Mouse (Mus musculus) stomach, embryonic 16.5 days (tissue): ENCODE measurements around the gene Lsp1. TPM values are rescaled to one million over a fixed set of nuclear protein-coding genes. Genes with fewer than 3 reads are reported as not detected.

Source experiments
- ATAC-seq: fragments of 200-750 bp; cut with Nextera tagmentation; 2 replicates; pipeline ENCODE4 v1.8.0; 2017; ENCODE audit warnings: moderate number of reproducible peaks, moderate TSS enrichment; ENCODE audit not compliant: insufficient read depth, low FRiP score
- H3K27ac ChIP-seq: fragments of 300-500 bp; sonication (generic); 2 replicates; pipeline ENCODE4 v1.5.1; 2014; ENCODE audit warnings: low read length
- H3K27me3 ChIP-seq: fragments of 300-500 bp; sonication (generic); 2 replicates; pipeline ENCODE4 v1.6.1; 2014; ENCODE audit warnings: low read length, control low read depth, mixed read lengths; ENCODE audit not compliant: control insufficient read depth, insufficient read depth
- H3K36me3 ChIP-seq: fragments of 300-500 bp; sonication (generic); 2 replicates; pipeline ENCODE4 v1.6.1; 2014; ENCODE audit warnings: low read length; ENCODE audit not compliant: control insufficient read depth, insufficient read depth
- H3K4me1 ChIP-seq: fragments of 300-500 bp; sonication (generic); 2 replicates; pipeline ENCODE4 v1.6.1; 2014; ENCODE audit warnings: low read length, control low read depth, mixed read lengths; ENCODE audit not compliant: control insufficient read depth, insufficient read depth
- H3K4me2 ChIP-seq: fragments of 300-500 bp; sonication (generic); 2 replicates; pipeline ENCODE4 v1.6.1; 2014; ENCODE audit warnings: low read depth, low read length, mixed read lengths
- H3K4me3 ChIP-seq: fragments of 300-500 bp; sonication (generic); replicated peaks from 2 replicates; pipeline ENCODE4 v1.5.1; 2014; ENCODE audit warnings: mild to moderate bottlenecking, low read length
- H3K9ac ChIP-seq: fragments of 300-500 bp; sonication (generic); 2 replicates; pipeline ENCODE4 v1.6.1; 2014; ENCODE audit warnings: low read length
- H3K9me3 ChIP-seq: fragments of 300-500 bp; sonication (generic); replicated peaks from 2 replicates; pipeline ENCODE4 v1.6.1; 2016; ENCODE audit warnings: low read length, control low read depth; ENCODE audit not compliant: control insufficient read depth
- WGBS: fragments of 180-500 bp; shearing (Covaris S2); extraction: QIAGEN DNeasy Blood & Tissue Kit; methylation state at CpG from one replicate; pipeline ENCODE4 v1.1.7; 2014; 5-methylcytosine and 5-hydroxymethylcytosine counted together
- polyA plus RNA-seq: library from polyadenylated mRNA; unstranded; fragments of >200 nt; fragmentation: Nextera tagmentation; extraction: Ambion mirVana; gene quantifications from 2 replicates; pipeline ENCODE4 v1.2.1, GENCODE M21; 2015

Lsp1 gene
- polyA plus RNA-seq, 1 experiment from 2014 or later = 216 TPM

GRCm38 (mm10) chr7:142539828-142540227 is 79.2 kb downstream of the Lsp1 start:
- Histone ChIP-seq H3K27ac (peak overlapping the region; percentile 85), H3K9me3 (no peaks in the 10 kb centered on the region), H3K4me1 (peaks cover 56% of the 10 kb centered on the region), H3K9ac (peak overlapping the region; percentile 61; the same call in 1 of the 2 replicates), H3K36me3 (no peaks in the 10 kb centered on the region), H3K4me2 (no peak overlapping the region), H3K4me3 (no peak overlapping the region), H3K27me3 (no peaks in the 10 kb centered on the region)
- WGBS = 48% methylated on average over 8 of the region's 8 CpGs
- ATAC-seq = no peak

DNA sequence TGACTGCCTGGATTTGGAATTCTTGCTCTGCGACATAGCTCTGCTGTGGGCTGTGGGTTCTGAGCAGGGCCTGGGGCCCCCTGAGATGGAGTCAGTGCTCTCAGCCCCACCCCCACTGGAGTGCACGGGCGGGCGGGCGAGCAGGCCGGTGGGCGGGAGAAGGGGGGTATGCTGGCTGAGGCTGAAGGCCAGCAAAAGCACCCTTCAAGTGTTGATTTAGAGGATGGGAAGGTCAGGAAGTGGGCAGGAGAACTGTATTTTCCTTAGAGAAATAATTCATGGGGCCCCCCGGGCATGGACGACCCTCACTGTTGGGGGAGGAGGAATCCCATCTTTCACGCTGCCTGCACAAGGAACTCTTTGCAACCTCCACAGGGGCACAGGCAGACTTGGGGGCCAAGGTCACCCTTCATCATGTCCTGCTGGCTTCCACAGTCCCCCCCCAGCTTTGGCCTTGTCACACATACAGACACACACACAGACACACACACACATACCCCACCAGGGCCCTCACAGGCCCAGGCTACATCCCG is 82.2 kb downstream of the Lsp1 start:
- H3K4me2 ChIP-seq = no peak overlapping the region
- H3K9ac ChIP-seq = peak overlapping the region; percentile 57

More for the DNA sequence above, 82.2 kb downstream of the Lsp1 start:
- Histone ChIP-seq H3K36me3 (no peaks in the 10 kb centered on the region), H3K9me3 (no peaks in the 10 kb centered on the region), H3K4me1 (peaks cover 37% of the 10 kb centered on the region), H3K27ac (peak overlapping the region; percentile 42), H3K4me3 (no peak overlapping the region), H3K27me3 (no peaks in the 10 kb centered on the region)
- peak; percentile 49; the same call in 1 of the 2 replicates for ATAC-seq
- 13% methylated on average over 11 of the region's 11 CpGs for WGBS

Other genes starting within 250 kb of the Lsp1 start
- not detected in 2 replicates for gene Gm7579, start 248.9 kb upstream of the Lsp1 start, polyA plus RNA-seq
- gene Krtap5-5, start 230.8 kb upstream of the Lsp1 start, polyA plus RNA-seq = not detected in 2 replicates
- not detected in 2 replicates for gene Gm40460, start 219.7 kb upstream of the Lsp1 start, polyA plus RNA-seq
- not detected in 2 replicates for gene Gm2431, start 202.5 kb upstream of the Lsp1 start, polyA plus RNA-seq
- not detected in 2 replicates for gene Gm4559, start 186.4 kb upstream of the Lsp1 start, polyA plus RNA-seq
- not detected in 2 replicates for gene Krtap5-1, start 163.7 kb upstream of the Lsp1 start, polyA plus RNA-seq
- gene Krtap5-4, start 157.3 kb upstream of the Lsp1 start, polyA plus RNA-seq = not detected in 2 replicates
- 3.7 and 5.2 TPM in 2 replicates for gene Ifitm10, start 87.1 kb upstream of the Lsp1 start, polyA plus RNA-seq
- 0.96 TPM in 1 of 2 replicates, not detected in the other for gene Gm49369, start 78.1 kb upstream of the Lsp1 start, polyA plus RNA-seq
- gene Ctsd, start 72.8 kb upstream of the Lsp1 start, polyA plus RNA-seq = 451 and 599 TPM in 2 replicates
- 31.1 and 50.1 TPM in 2 replicates for gene Syt8, start 26.0 kb upstream of the Lsp1 start, polyA plus RNA-seq
- gene Tnni2, start 19.0 kb upstream of the Lsp1 start, polyA plus RNA-seq = 20.2 and 217 TPM in 2 replicates
- 12.0 and 208 TPM in 2 replicates for gene Tnnt3, start 38.0 kb downstream of the Lsp1 start, polyA plus RNA-seq
- 16.2 and 30.7 TPM in 2 replicates for gene Mrpl23, start 71.9 kb downstream of the Lsp1 start, polyA plus RNA-seq
- gene Igf2, start 206.0 kb downstream of the Lsp1 start, polyA plus RNA-seq = 669 and 788 TPM in 2 replicates
- gene Gm49394, start 209.1 kb downstream of the Lsp1 start, polyA plus RNA-seq = 0.09 TPM in 1 of 2 replicates, not detected in the other